Mouse (Mus musculus): Measurements from ENCODE around the gene Lingo3.

DNA sequence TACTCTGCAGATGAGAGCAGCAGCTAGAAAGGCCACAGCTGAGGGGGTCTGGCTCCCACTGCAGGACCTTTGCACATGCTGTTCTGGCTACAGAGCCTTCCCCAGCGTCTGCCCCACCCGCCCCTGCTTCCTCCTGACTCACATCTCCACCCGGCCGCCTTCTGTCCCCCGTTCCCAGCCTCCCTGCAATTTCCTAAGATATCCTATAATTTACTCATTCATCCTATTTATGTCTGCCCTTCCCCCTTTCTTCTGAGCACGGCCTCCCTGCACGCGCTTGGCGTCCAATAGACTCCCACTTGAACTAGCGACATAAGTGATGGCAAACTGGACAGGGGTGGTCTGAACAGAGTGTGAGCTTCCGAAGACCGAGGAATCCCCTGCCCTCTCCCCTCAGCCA is 1.9 kb upstream of the Lingo3 start:
- TF ChIP-seq POLR2A (IDR thresholded peaks at IDR 0.05; ENCODE audit: borderline replicate concordance, control insufficient read depth, low read depth, low read length), result no peak
- no peak for TF ChIP-seq CTCF (IDR thresholded peaks at IDR 0.05; ENCODE audit: control insufficient read depth, insufficient read depth, low read length)
